Comparison of ENCODE assay signal across 21 mouse cellular contexts in the genomic region with DNA sequence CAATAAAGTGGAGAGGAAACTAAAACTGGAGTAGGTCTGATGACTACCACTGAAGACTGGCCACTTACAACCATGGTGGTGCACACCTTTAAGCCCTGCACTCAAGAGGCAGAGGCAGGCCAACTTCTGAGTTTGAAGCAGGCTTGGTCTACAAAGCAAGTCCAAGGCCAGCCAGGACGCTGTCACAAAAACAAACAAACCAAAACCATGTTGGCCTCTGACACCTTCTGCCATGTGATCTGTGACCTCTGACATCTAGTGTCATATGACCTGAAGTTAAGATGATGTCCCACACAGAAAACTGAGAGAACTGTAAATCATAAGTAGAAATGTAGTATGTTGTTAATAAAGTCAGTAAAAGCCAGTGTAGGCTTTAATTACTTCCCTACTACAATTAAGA. TPM values are rescaled to one million over a fixed set of nuclear protein-coding genes. Genes with fewer than 3 reads are reported as not detected.
DNase-seq lines count a peak whose midpoint lies in the region; ATAC-seq and TF ChIP-seq lines count a peak whose summit lies in the region.
"Had no signal": no experiment of that assay in that cellular context is flagged by ENCODE, and none has a peak within 500 bp of the region (broad histone marks: within the 10 kb centered on the region; RNA-seq: fewer than 3 reads in every experiment).

No protein-coding gene starts in this region.

- H3K79me2 ChIP-seq in liver, adult 2 months (ENCODE audit: control insufficient read depth, insufficient read depth, low read length): peaks cover 24% of the 10 kb centered on the region; the same call in 1 of the 2 replicates
- H3K79me2 ChIP-seq in heart, adult 2 months (replicated peaks; ENCODE audit: control insufficient read depth, insufficient read depth, low read length): peaks cover 6% of the 10 kb centered on the region; the same call in 1 of the 2 replicates

- WGBS in liver, adult 2 months: 6% methylated on average over 1 of the region's 1 CpGs
- WGBS in liver, embryonic 11.5 days: 61% methylated on average over 1 of the region's 1 CpGs
- WGBS in liver, embryonic 16.5 days (ENCODE audit: insufficient replicate concordance): 74% methylated on average over 1 of the region's 1 CpGs
- 69% methylated on average over 1 of the region's 1 CpGs for WGBS in heart, adult 2 months

- H3K4me3 ChIP-seq in liver, adult 2 months (ENCODE audit: insufficient read depth, low read depth, low read length): no peak overlapping the region
- no peak overlapping the region for H3K4me3 ChIP-seq in liver, embryonic 11.5 days (ENCODE audit: low read depth, low read length)
- no peak overlapping the region for H3K4me3 ChIP-seq in liver, embryonic 16.5 days (ENCODE audit: low read depth, low read length)
- no peak overlapping the region for H3K4me3 ChIP-seq in heart, adult 2 months
- H3K4me3 ChIP-seq in gastrocnemius, adult 2 months: no peak overlapping the region
- H3K4me3 ChIP-seq: embryonic facial prominence, embryonic 12.5 days; forebrain, embryonic 15.5 days; heart, embryonic 15.5 days had no signal

- H3K9me3 ChIP-seq in liver, embryonic 11.5 days (ENCODE audit: control insufficient read depth, low read length): no peaks in the 10 kb centered on the region
- H3K9me3 ChIP-seq in liver, embryonic 16.5 days (replicated peaks; ENCODE audit: control insufficient read depth, low read length): no peaks in the 10 kb centered on the region
- H3K9me3 ChIP-seq: embryonic facial prominence, embryonic 12.5 days; forebrain, embryonic 15.5 days; G1E; heart, embryonic 15.5 days had no signal

- TF ChIP-seq CTCF in liver, adult 2 months (IDR thresholded peaks at IDR 0.05; ENCODE audit: low read depth, low read length): no peak
- TF ChIP-seq CTCF in heart, adult 2 months (IDR thresholded peaks at IDR 0.05): no peak
- no peak for TF ChIP-seq CTCF in gastrocnemius, adult 2 months (IDR thresholded peaks at IDR 0.05)

- TF ChIP-seq EP300 in heart, adult 2 months (IDR thresholded peaks at IDR 0.05; ENCODE audit: insufficient read depth, low read depth, low read length): no peak

- no peak overlapping the region for H3K9ac ChIP-seq in liver, adult 2 months (ENCODE audit: low read depth, low read length)
- no peak overlapping the region for H3K9ac ChIP-seq in liver, embryonic 11.5 days (ENCODE audit: low read depth, low read length)
- no peak overlapping the region for H3K9ac ChIP-seq in liver, embryonic 16.5 days (ENCODE audit: low read depth, low read length)
- H3K9ac ChIP-seq in heart, adult 2 months (ENCODE audit: low read depth, low read length): no peak overlapping the region
- H3K9ac ChIP-seq: embryonic facial prominence, embryonic 12.5 days; forebrain, embryonic 15.5 days; heart, embryonic 15.5 days; hindbrain, embryonic 14.5 days had no signal

- ATAC-seq in liver, embryonic 11.5 days (replicated peaks; ENCODE audit: low FRiP score): no peak
- ATAC-seq in liver, embryonic 16.5 days (ENCODE audit: low read depth): no peak
- ATAC-seq: CD4-positive, CD25-positive, alpha-beta regulatory T cell, adult 4 months; forebrain, embryonic 15.5 days had no signal

- intact Hi-C loops in heart, adult 2 months (cut with DNase I): no loop called here
- intact Hi-C loops in gastrocnemius, adult 2 months (cut with DNase I): no loop called here

- no peak for TF ChIP-seq POLR2A in liver, adult 2 months (IDR thresholded peaks at IDR 0.05; ENCODE audit: extremely low read depth, insufficient read depth, low read length)
- TF ChIP-seq POLR2A in heart, adult 2 months (IDR thresholded peaks at IDR 0.05; ENCODE audit: insufficient read depth, low read depth, low read length): no peak

- no peaks in the 10 kb centered on the region for H3K27me3 ChIP-seq in liver, adult 2 months (ENCODE audit: control insufficient read depth, insufficient read depth, low read length)
- H3K27me3 ChIP-seq in liver, embryonic 11.5 days (replicated peaks; ENCODE audit: control insufficient read depth, insufficient read depth, low read length): no peaks in the 10 kb centered on the region
- no peaks in the 10 kb centered on the region for H3K27me3 ChIP-seq in liver, embryonic 16.5 days (ENCODE audit: control insufficient read depth, insufficient read depth, low read depth, low read length)
- no peaks in the 10 kb centered on the region for H3K27me3 ChIP-seq in heart, adult 2 months (ENCODE audit: control insufficient read depth, insufficient read depth, low read length)
- H3K27me3 ChIP-seq: embryonic facial prominence, embryonic 12.5 days; forebrain, embryonic 15.5 days; heart, embryonic 15.5 days had no signal

- peak; percentile 21 for DNase-seq in heart, adult 11 months
- no peak for DNase-seq in heart, adult 9 months (ENCODE audit: low spot score in 2 of 2)
- DNase-seq in liver, adult 2 months (ENCODE audit: extremely low read depth, low read depth, low spot score): peak; percentile 97
- no peak for DNase-seq in liver, embryonic 11.5 days (ENCODE audit: low spot score)
- DNase-seq in heart, adult 2 months: no peak
- no peak for DNase-seq in gastrocnemius, adult 2 months
- DNase-seq: adrenal gland, postnatal 14 days; B cell, adult 2 months; cerebellum, adult 11-12 months; cerebellum, adult 9-10 months; cerebellum, postnatal 25 days; gastrocnemius, postnatal 25 days; heart, postnatal 14 days had no signal

- H3K4me2 ChIP-seq in liver, embryonic 11.5 days: no peak overlapping the region
- no peak overlapping the region for H3K4me2 ChIP-seq in liver, embryonic 16.5 days (ENCODE audit: low read depth, low read length)
- H3K4me2 ChIP-seq: embryonic facial prominence, embryonic 12.5 days; forebrain, embryonic 15.5 days; heart, embryonic 11.5 days; heart, embryonic 15.5 days; hindbrain, embryonic 14.5 days had no signal

- H3K36me3 ChIP-seq in liver, adult 2 months (ENCODE audit: control insufficient read depth, insufficient read depth, low read length): no peaks in the 10 kb centered on the region
- no peaks in the 10 kb centered on the region; the same call in 1 of the 2 replicates for H3K36me3 ChIP-seq in liver, embryonic 11.5 days (ENCODE audit: control insufficient read depth, insufficient read depth, low read length)
- H3K36me3 ChIP-seq in liver, embryonic 16.5 days (ENCODE audit: control insufficient read depth, insufficient read depth): peaks cover 7% of the 10 kb centered on the region
- peaks cover 8% of the 10 kb centered on the region; the same call in 1 of the 2 replicates for H3K36me3 ChIP-seq in heart, adult 2 months (ENCODE audit: control insufficient read depth, insufficient read depth, low read length)
- H3K36me3 ChIP-seq: forebrain, embryonic 15.5 days; heart, embryonic 15.5 days had no signal

- peak overlapping the region; percentile 39 for H3K27ac ChIP-seq in liver, adult 2 months (replicated peaks; ENCODE audit: insufficient read depth, low read depth, low read length)
- no peak overlapping the region for H3K27ac ChIP-seq in liver, embryonic 11.5 days (ENCODE audit: low read depth, low read length)
- peak overlapping the region; percentile 79; the same call in 1 of the 2 replicates for H3K27ac ChIP-seq in liver, embryonic 16.5 days (ENCODE audit: low read length)
- no peak overlapping the region for H3K27ac ChIP-seq in heart, adult 2 months
- H3K27ac ChIP-seq in gastrocnemius, adult 2 months: no peak overlapping the region
- H3K27ac ChIP-seq: embryonic facial prominence, embryonic 12.5 days; forebrain, embryonic 15.5 days; heart, embryonic 15.5 days; hindbrain, embryonic 14.5 days had no signal

- peaks cover 3% of the 10 kb centered on the region for H3K4me1 ChIP-seq in liver, adult 2 months (ENCODE audit: control insufficient read depth, insufficient read depth, low read length)
- peaks cover 37% of the 10 kb centered on the region for H3K4me1 ChIP-seq in liver, embryonic 11.5 days (replicated peaks; ENCODE audit: control insufficient read depth, insufficient read depth, low read length)
- peaks cover 67% of the 10 kb centered on the region for H3K4me1 ChIP-seq in liver, embryonic 16.5 days (ENCODE audit: control insufficient read depth, low read depth, low read length)
- H3K4me1 ChIP-seq in heart, adult 2 months (ENCODE audit: control insufficient read depth, insufficient read depth, low read length): peaks cover 5% of the 10 kb centered on the region
- H3K4me1 ChIP-seq: embryonic facial prominence, embryonic 12.5 days; forebrain, embryonic 15.5 days had no signal

RNA-seq across cellular contexts. Expression of gene Gapvd1, which starts 17.1 kb away (rescaled TPM):
- total RNA-seq in liver, adult 2 months (2014; rRNA removed): 32.4 and 37.1 TPM in 2 replicates
- polyA plus RNA-seq in liver, adult 2 months (2012; rRNA removed): 9.2 and 10.6 TPM in 2 replicates
- polyA plus RNA-seq in liver, embryonic 11.5 days (2014; fragmentation: Nextera tagmentation; extraction: Ambion mirVana): 80.3 and 88.3 TPM in 2 replicates
- 91.2 and 94.6 TPM in 2 replicates for polyA plus RNA-seq in liver, embryonic 16.5 days (2015; fragmentation: Nextera tagmentation; extraction: Ambion mirVana)
- 10 to 100 TPM; 35.5 to 36.7 TPM for total RNA-seq in heart, adult 2 months (2021)
- 10.2 and 17.7 TPM in 2 replicates for polyA plus RNA-seq in heart, adult 2 months (2012; rRNA removed)
- 10 to 100 TPM; 34.0 to 35.5 TPM for total RNA-seq in gastrocnemius, adult 2 months (2021)

RNA-seq across cellular contexts. Expression of gene Hspa5, which starts 33.9 kb away (rescaled TPM):
- total RNA-seq in liver, adult 2 months (2014; rRNA removed): 843 and 1,003 TPM in 2 replicates
- 1,344 and 1,475 TPM in 2 replicates for polyA plus RNA-seq in liver, adult 2 months (2012; rRNA removed)
- polyA plus RNA-seq in liver, embryonic 11.5 days (2014; fragmentation: Nextera tagmentation; extraction: Ambion mirVana): 964 and 1,028 TPM in 2 replicates
- 538 and 557 TPM in 2 replicates for polyA plus RNA-seq in liver, embryonic 16.5 days (2015; fragmentation: Nextera tagmentation; extraction: Ambion mirVana)
- total RNA-seq in heart, adult 2 months (2021): 100 to 1,000 TPM; 752 to 818 TPM
- polyA plus RNA-seq in heart, adult 2 months (2012; rRNA removed): 427 and 503 TPM in 2 replicates
- total RNA-seq in gastrocnemius, adult 2 months (2021): 100 to 1,000 TPM; 174 to 245 TPM

Comparison
In these comparisons a context has a peak if more than half of its experiments do, and no peak if none do; other contexts are left out.
1. DNase-seq: peak in heart, adult 11 months (single experiment) and liver, adult 2 months (single experiment); none in heart, adult 9 months (0 of 2), liver, embryonic 11.5 days (single experiment), heart, adult 2 months (0 of 2) and gastrocnemius, adult 2 months (single experiment).
2. H3K27ac ChIP-seq: peak in liver, adult 2 months (single experiment) and liver, embryonic 16.5 days (single experiment); none in liver, embryonic 11.5 days (single experiment), heart, adult 2 months (single experiment) and gastrocnemius, adult 2 months (single experiment).